Mouse (Mus musculus) midbrain, embryonic 10.5 days (tissue): ENCODE results near the gene Sulf2. TPM values are rescaled to one million over a fixed set of nuclear protein-coding genes. Genes with fewer than 3 reads are reported as not detected.

ENCODE experiments used
- DNase-seq: peaks from one replicate; pipeline ENCODE4 v3.0.0-alpha.2; 2017; ENCODE audit warnings: low spot score
- H3K27ac ChIP-seq: fragments of 300-500 bp; sonication (generic); replicated peaks from 2 replicates; pipeline ENCODE4 v1.5.1; 2016; ENCODE audit warnings: mild to moderate bottlenecking
- H3K27me3 ChIP-seq: fragments of 300-500 bp; sonication (generic); 2 replicates; pipeline ENCODE4 v1.6.1; 2016; ENCODE audit warnings: low read depth, mild to moderate bottlenecking; ENCODE audit not compliant: poor library complexity, severe bottlenecking
- H3K36me3 ChIP-seq: fragments of 300-500 bp; sonication (generic); 2 replicates; pipeline ENCODE4 v1.6.1; 2016; ENCODE audit warnings: mild to moderate bottlenecking, moderate library complexity
- H3K4me1 ChIP-seq: fragments of 300-500 bp; sonication (generic); 2 replicates; pipeline ENCODE4 v1.6.1; 2016
- H3K4me3 ChIP-seq: fragments of 300-500 bp; sonication (generic); 2 replicates; pipeline ENCODE4 v1.5.1; 2016; ENCODE audit warnings: mild to moderate bottlenecking, moderate library complexity
- H3K9me3 ChIP-seq: fragments of 300-500 bp; sonication (generic); replicated peaks from 2 replicates; pipeline ENCODE4 v1.6.1; 2016; ENCODE audit warnings: mild to moderate bottlenecking
- WGBS: fragments of 180-500 bp; shearing (Covaris S2); methylation state at CpG from one replicate; pipeline ENCODE4 v1.1.7; 2016; 5-methylcytosine and 5-hydroxymethylcytosine counted together
- polyA plus RNA-seq: library from polyadenylated mRNA; unstranded; fragments of >200 nt; fragmentation: Nextera tagmentation; extraction: Ambion mirVana; gene quantifications from 2 replicates; pipeline ENCODE4 v1.2.1, GENCODE M21; 2016

Gene Sulf2
- polyA plus RNA-seq, 1 experiment from 2014 or later, result 62.5 TPM

- Histone ChIP-seq H3K4me1 (peaks cover 35% of the 10 kb centered on the region), H3K9me3 (no peaks in the 10 kb centered on the region), H3K36me3 (peaks cover 14% of the 10 kb centered on the region), H3K27ac (no peak overlapping the region), H3K27me3 (no peaks in the 10 kb centered on the region), H3K4me3 (no peak overlapping the region)
- DNase-seq, result no peak
- 92% methylated on average over 9 of the region's 9 CpGs for WGBS
Measured at GRCm38 (mm10) chr2:166105911-166106310, 49.6 kb downstream of the Sulf2 start.

- 0 out of 2 replicates have a peak overlapping the region, but pooled peaks have one; percentile 6 for H3K27ac ChIP-seq
- no peak overlapping the region for H3K4me3 ChIP-seq
- peaks cover 22% of the 10 kb centered on the region for H3K36me3 ChIP-seq
- no peak for DNase-seq
- H3K9me3 ChIP-seq, result no peaks in the 10 kb centered on the region
- WGBS, result 87% methylated on average over 7 of the region's 7 CpGs
- no peaks in the 10 kb centered on the region for H3K27me3 ChIP-seq
- peaks cover 14% of the 10 kb centered on the region for H3K4me1 ChIP-seq
Measured at GRCm38 (mm10) chr2:166102893-166103292, 52.6 kb downstream of the Sulf2 start.

GRCm38 (mm10) chr2:166100309-166101262, 54.9 kb downstream of the Sulf2 start:
- Histone ChIP-seq H3K9me3 (no peaks in the 10 kb centered on the region), H3K36me3 (peaks cover 24% of the 10 kb centered on the region), H3K27me3 (no peaks in the 10 kb centered on the region), H3K4me1 (peaks cover 14% of the 10 kb centered on the region), H3K27ac (no peak overlapping the region), H3K4me3 (no peak overlapping the region)
- WGBS, result 92% methylated on average over 21 of the region's 21 CpGs
- DNase-seq, result no peak

GRCm38 (mm10) chr2:166098292-166098933, 57.0 kb downstream of the Sulf2 start:
- no peak for DNase-seq
- 86% methylated on average over 15 of the region's 15 CpGs for WGBS
- peaks cover 41% of the 10 kb centered on the region for H3K36me3 ChIP-seq
- no peak overlapping the region for H3K4me3 ChIP-seq
- no peaks in the 10 kb centered on the region for H3K9me3 ChIP-seq
- 0 out of 2 replicates have a peak overlapping the region, but pooled peaks have one; percentile 42 for H3K27ac ChIP-seq
- H3K27me3 ChIP-seq, result no peaks in the 10 kb centered on the region
- H3K4me1 ChIP-seq, result peaks cover 7% of the 10 kb centered on the region

- peak; percentile 32 for DNase-seq
- Histone ChIP-seq H3K9me3 (no peaks in the 10 kb centered on the region), H3K4me3 (no peak overlapping the region), H3K36me3 (peaks cover 48% of the 10 kb centered on the region), H3K27me3 (no peaks in the 10 kb centered on the region), H3K4me1 (peaks cover 7% of the 10 kb centered on the region; the same call in 1 of the 2 replicates), H3K27ac (0 out of 2 replicates have a peak overlapping the region, but pooled peaks have one; percentile 42)
- 84% methylated on average over 18 of the region's 18 CpGs for WGBS
Measured at GRCm38 (mm10) chr2:166097443-166098291, 57.8 kb downstream of the Sulf2 start.

GRCm38 (mm10) chr2:166096834-166097233, 58.6 kb downstream of the Sulf2 start:
- 90% methylated on average over 1 of the region's 1 CpGs for WGBS
- no peak for DNase-seq
- Histone ChIP-seq H3K27me3 (no peaks in the 10 kb centered on the region), H3K9me3 (no peaks in the 10 kb centered on the region), H3K4me1 (peaks cover 6% of the 10 kb centered on the region; the same call in 1 of the 2 replicates), H3K36me3 (peaks cover 56% of the 10 kb centered on the region), H3K4me3 (no peak overlapping the region), H3K27ac (no peak overlapping the region)

GRCm38 (mm10) chr2:166096300-166096699, 59.2 kb downstream of the Sulf2 start:
- Histone ChIP-seq H3K9me3 (no peaks in the 10 kb centered on the region), H3K4me3 (no peak overlapping the region), H3K27me3 (peaks cover 5% of the 10 kb centered on the region; the same call in 1 of the 2 replicates), H3K4me1 (peaks cover 6% of the 10 kb centered on the region; the same call in 1 of the 2 replicates), H3K27ac (no peak overlapping the region), H3K36me3 (peaks cover 62% of the 10 kb centered on the region)
- DNase-seq, result no peak
- WGBS, result 95% methylated on average over 6 of the region's 6 CpGs

- peaks cover 16% of the 10 kb centered on the region for H3K4me1 ChIP-seq
- H3K27me3 ChIP-seq, result peaks cover 7% of the 10 kb centered on the region; the same call in 1 of the 2 replicates
- H3K27ac ChIP-seq, result no peak overlapping the region
- no peak overlapping the region for H3K4me3 ChIP-seq
- peaks cover 75% of the 10 kb centered on the region for H3K36me3 ChIP-seq
- no peaks in the 10 kb centered on the region for H3K9me3 ChIP-seq
- WGBS, result 95% methylated on average over 6 of the region's 6 CpGs
- no peak for DNase-seq
Measured at GRCm38 (mm10) chr2:166092412-166092811, 63.1 kb downstream of the Sulf2 start.

- peaks cover 7% of the 10 kb centered on the region; the same call in 1 of the 2 replicates for H3K27me3 ChIP-seq
- no peaks in the 10 kb centered on the region for H3K9me3 ChIP-seq
- H3K4me3 ChIP-seq, result no peak overlapping the region
- DNase-seq, result no peak
- H3K27ac ChIP-seq, result no peak overlapping the region
- peaks cover 16% of the 10 kb centered on the region for H3K4me1 ChIP-seq
- H3K36me3 ChIP-seq, result peaks cover 81% of the 10 kb centered on the region
Measured at GRCm38 (mm10) chr2:166091599-166091998, 63.9 kb downstream of the Sulf2 start.

GRCm38 (mm10) chr2:166090131-166090581, 65.3 kb downstream of the Sulf2 start:
- Histone ChIP-seq H3K27me3 (peaks cover 7% of the 10 kb centered on the region; the same call in 1 of the 2 replicates), H3K9me3 (no peaks in the 10 kb centered on the region), H3K4me1 (peaks cover 16% of the 10 kb centered on the region), H3K36me3 (peaks cover 89% of the 10 kb centered on the region), H3K4me3 (no peak overlapping the region), H3K27ac (0 out of 2 replicates have a peak overlapping the region, but pooled peaks have one; percentile 1)
- peak; percentile 30 for DNase-seq
- WGBS, result 43% methylated on average over 7 of the region's 7 CpGs

- Histone ChIP-seq H3K4me1 (peaks cover 16% of the 10 kb centered on the region), H3K27me3 (peaks cover 7% of the 10 kb centered on the region; the same call in 1 of the 2 replicates), H3K27ac (no peak overlapping the region), H3K4me3 (no peak overlapping the region), H3K36me3 (peaks cover 82% of the 10 kb centered on the region), H3K9me3 (no peaks in the 10 kb centered on the region)
- WGBS, result 86% methylated on average over 9 of the region's 9 CpGs
- DNase-seq, result no peak
Measured at GRCm38 (mm10) chr2:166088991-166089390, 66.5 kb downstream of the Sulf2 start.
